Mouse (Mus musculus): ENCODE data around the gene Mbd3.

- TF ChIP-seq CTCF (IDR thresholded peaks at IDR 0.05; ENCODE audit: borderline replicate concordance, insufficient read depth, low read depth, low read length) (no peak), POLR2A (IDR thresholded peaks at IDR 0.05; ENCODE audit: borderline replicate concordance, insufficient read depth, low read length) (no peak)
These were observed 25.7 kb upstream of the Mbd3 start for GRCm38 (mm10) chr10:80425041-80425440.
